Mouse (Mus musculus) liver, adult 2 months (tissue): ENCODE data around the gene Wipf3.

Experiments
- CTCF ChIP-seq: fragments of 200-500 bp; IDR thresholded peaks from 2 replicates; pipeline ENCODE4 v1.5.1; 2011; ENCODE audit warnings: low read depth, low read length, control low read depth
- POLR2A ChIP-seq: fragments of 200-500 bp; IDR thresholded peaks from 2 replicates; pipeline ENCODE4 v1.6.1; 2011; ENCODE audit warnings: low read length, control low read depth; ENCODE audit not compliant: insufficient read depth; ENCODE audit errors: extremely low read depth

DNA sequence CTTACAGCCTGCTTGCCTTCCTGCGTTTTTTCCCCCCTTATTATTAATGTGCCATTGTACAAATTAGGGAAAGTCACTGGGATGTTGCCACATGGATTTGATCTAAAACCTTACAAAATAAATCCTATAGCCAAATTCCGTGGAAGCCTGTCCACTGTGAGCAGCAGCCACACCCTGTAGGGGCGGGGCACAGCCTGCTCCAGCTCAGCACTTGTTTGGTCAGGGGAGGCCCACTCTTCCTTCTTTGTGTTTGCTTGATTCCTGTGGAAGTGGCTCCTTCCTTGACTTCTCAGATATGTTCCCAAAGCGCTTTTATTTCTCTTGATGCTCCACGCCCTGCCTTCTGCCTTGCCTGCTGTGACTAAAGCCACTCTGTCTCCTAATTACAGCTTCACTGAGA lies 6.9 kb downstream of the Wipf3 start:
- TF ChIP-seq POLR2A (no peak), CTCF (no peak)
